Mouse (Mus musculus) right cerebral cortex, postnatal 4 days (tissue): ENCODE data around the gene Cldn11.

ENCODE experiments used
- DNase-seq: peaks from one replicate; pipeline ENCODE4 v3.0.0-alpha.2; 2022

The Cldn11 gene

GRCm38 (mm10) chr3:31162860-31163259 lies 13.1 kb downstream of the Cldn11 start:
- DNase-seq: no peak

GRCm38 (mm10) chr3:31165803-31166202 lies 16.1 kb downstream of the Cldn11 start:
- DNase-seq: no peak

GRCm38 (mm10) chr3:31166365-31166871 lies 16.7 kb downstream of the Cldn11 start:
- DNase-seq: peak; percentile 12

GRCm38 (mm10) chr3:31190342-31190741 lies 40.6 kb downstream of the Cldn11 start:
- DNase-seq: no peak

- DNase-seq: no peak
These were observed 41.7 kb downstream of the Cldn11 start for GRCm38 (mm10) chr3:31191402-31191801.

- no peak for DNase-seq
These were observed 49.6 kb downstream of the Cldn11 start for GRCm38 (mm10) chr3:31199162-31199877.

GRCm38 (mm10) chr3:31203947-31204346 lies 54.2 kb downstream of the Cldn11 start:
- DNase-seq: no peak

GRCm38 (mm10) chr3:31205167-31205566 lies 55.4 kb downstream of the Cldn11 start:
- DNase-seq: no peak

GRCm38 (mm10) chr3:31208046-31208445 lies 58.3 kb downstream of the Cldn11 start:
- DNase-seq: no peak

- DNase-seq: no peak
These were observed 58.8 kb downstream of the Cldn11 start for GRCm38 (mm10) chr3:31208458-31208994.

GRCm38 (mm10) chr3:31209001-31209400 lies 59.3 kb downstream of the Cldn11 start:
- no peak for DNase-seq

GRCm38 (mm10) chr3:31212205-31213038 lies 62.7 kb downstream of the Cldn11 start:
- DNase-seq: no peak

- no peak for DNase-seq
These were observed 64.1 kb downstream of the Cldn11 start for GRCm38 (mm10) chr3:31213802-31214201.
